Mouse (Mus musculus): ENCODE results near the gene Hmox2. TPM values are rescaled to one million over a fixed set of nuclear protein-coding genes. Genes with fewer than 3 reads are reported as not detected.
A peak's percentile ranks its signal among the peaks of the same experiment; 100 is the strongest.

Gene Hmox2
- polyA plus RNA-seq, 1 experiment from 2014 or later: 76.1 TPM

DNA sequence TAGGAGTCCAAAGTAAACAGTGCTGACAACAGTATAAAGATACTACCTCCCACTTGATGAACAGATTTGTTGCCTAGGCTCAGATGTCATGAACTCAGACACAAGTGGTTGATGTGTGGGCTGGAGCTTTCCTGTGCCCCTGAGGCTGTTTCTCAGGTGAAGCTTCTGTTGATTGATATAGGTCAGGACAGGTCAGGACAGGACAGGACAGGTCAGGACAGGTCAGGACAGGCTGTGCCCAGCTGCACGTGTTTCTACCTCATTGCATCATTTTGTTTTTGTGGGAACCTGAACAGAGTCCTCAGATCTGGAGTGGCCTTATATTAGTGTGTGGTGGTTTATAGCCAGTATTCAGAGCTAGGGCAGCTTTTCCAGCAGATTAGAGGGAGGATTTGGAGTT, 23.5 kb upstream of the Hmox2 start:
- Histone ChIP-seq H3K4me3 (no peak overlapping the region), H3K36me3 (peaks cover 100% of the 10 kb centered on the region), H3K9me3 (replicated peaks) (no peaks in the 10 kb centered on the region), H3K27ac (replicated peaks) (no peak overlapping the region), H3K27me3 (ENCODE audit: low read depth, poor library complexity, severe bottlenecking) (no peaks in the 10 kb centered on the region), H3K4me1 (no peaks in the 10 kb centered on the region)
- DNase-seq (ENCODE audit: low spot score): no peak
- 74% methylated on average over 1 of the region's 1 CpGs for WGBS

DNA sequence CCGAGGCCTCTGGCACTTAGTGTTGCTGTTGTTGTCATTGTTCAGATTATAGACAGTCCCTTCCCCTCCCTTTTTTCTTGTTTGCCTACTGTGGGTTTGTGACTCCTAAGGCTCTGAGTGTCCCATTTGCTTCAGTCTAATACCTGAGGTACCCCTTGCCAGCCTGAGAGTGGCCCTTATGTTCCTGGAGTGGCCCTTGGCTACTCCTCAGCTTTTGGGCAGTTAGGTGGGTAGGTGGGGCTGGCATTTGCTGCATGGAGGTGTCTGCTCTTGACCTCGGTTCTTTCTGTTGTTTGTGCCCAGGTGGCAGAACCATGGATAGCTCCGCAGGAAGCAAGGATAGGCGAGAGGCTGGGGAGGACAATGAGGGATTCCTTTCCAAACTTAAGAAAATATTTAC, 20.6 kb upstream of the Hmox2 start:
- DNase-seq (ENCODE audit: low spot score): no peak
- H3K4me3 ChIP-seq: no peak overlapping the region
- H3K27me3 ChIP-seq (ENCODE audit: low read depth, poor library complexity, severe bottlenecking): no peaks in the 10 kb centered on the region
- H3K4me1 ChIP-seq: no peaks in the 10 kb centered on the region
- H3K9me3 ChIP-seq (replicated peaks): no peaks in the 10 kb centered on the region
- H3K36me3 ChIP-seq: peaks cover 100% of the 10 kb centered on the region
- no peak overlapping the region for H3K27ac ChIP-seq (replicated peaks)
- 75% methylated on average over 4 of the region's 4 CpGs for WGBS

DNA sequence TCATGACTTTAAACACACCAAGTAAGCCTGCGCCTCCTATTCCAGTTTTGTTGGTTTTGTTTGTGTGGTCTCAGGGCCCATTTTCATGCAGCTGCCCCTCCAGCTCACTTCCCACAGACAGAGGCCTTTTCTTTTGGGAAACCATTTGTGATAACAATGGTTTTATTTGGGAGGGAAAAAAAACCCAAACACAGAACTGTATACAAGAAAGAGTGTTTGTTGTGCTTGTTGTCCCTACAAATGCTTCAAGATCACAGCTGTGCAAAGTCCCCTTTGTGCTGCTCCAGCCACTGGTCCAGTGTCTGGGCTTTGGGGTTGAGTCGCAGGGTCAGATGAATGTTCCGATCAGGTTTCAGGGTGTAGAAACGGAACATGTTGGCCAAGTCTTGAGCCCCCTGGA, 15.0 kb upstream of the Hmox2 start:
- H3K4me3 ChIP-seq: no peak overlapping the region
- H3K36me3 ChIP-seq: peaks cover 100% of the 10 kb centered on the region
- no peaks in the 10 kb centered on the region for H3K27me3 ChIP-seq (ENCODE audit: low read depth, poor library complexity, severe bottlenecking)
- no peak overlapping the region for H3K27ac ChIP-seq (replicated peaks)
- H3K9me3 ChIP-seq (replicated peaks): no peaks in the 10 kb centered on the region
- no peaks in the 10 kb centered on the region for H3K4me1 ChIP-seq
- DNase-seq (ENCODE audit: low spot score): no peak
- 95% methylated on average over 4 of the region's 4 CpGs for WGBS

DNA sequence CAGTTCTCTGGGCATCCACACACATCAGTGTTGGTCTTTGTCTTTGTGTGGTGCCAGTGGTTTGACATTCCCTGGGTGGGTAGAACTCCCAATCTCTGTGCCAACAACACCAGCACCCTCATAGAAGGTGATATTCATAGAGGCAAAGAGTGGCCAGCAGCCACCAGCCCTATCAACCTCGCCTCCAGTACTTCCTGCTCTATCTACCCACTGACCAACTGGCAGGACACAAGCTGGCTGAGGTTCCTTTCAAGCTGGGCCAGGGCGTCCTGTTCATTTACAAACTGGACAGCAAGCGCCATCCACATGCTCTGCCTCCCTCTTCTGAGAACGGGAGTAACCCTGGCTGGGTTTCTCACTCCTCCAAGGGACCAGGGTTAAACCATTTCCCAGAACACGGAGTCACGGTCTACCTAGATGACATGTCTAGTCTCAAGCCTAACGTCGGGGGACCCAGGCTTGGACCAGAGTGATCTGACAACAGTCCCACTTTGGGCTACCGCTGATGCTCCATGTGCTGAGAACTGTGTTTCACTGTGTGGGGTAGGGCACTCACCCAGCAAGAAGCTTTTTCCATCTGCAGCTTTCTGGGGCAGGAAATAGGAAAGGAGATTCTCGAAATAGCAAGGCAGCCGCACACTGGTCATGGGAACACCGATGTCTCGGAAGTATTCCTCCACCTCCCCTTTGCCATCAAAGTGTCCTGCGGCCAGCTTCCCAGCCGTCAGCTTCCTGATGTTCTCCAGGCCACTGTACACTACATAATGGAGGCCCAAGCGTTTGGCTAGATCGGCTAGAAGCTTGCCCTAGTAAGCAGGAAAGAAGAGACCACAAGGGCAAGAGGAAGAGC, 12.1 kb upstream of the Hmox2 start:
- H3K36me3 ChIP-seq: peaks cover 79% of the 10 kb centered on the region
- 93% methylated on average over 17 of the region's 17 CpGs for WGBS
- no peaks in the 10 kb centered on the region for H3K9me3 ChIP-seq (replicated peaks)
- peaks cover 10% of the 10 kb centered on the region for H3K4me1 ChIP-seq
- no peak overlapping the region for H3K4me3 ChIP-seq
- no peak for DNase-seq (ENCODE audit: low spot score)
- H3K27ac ChIP-seq (replicated peaks): no peak overlapping the region
- H3K27me3 ChIP-seq (ENCODE audit: low read depth, poor library complexity, severe bottlenecking): no peaks in the 10 kb centered on the region

DNA sequence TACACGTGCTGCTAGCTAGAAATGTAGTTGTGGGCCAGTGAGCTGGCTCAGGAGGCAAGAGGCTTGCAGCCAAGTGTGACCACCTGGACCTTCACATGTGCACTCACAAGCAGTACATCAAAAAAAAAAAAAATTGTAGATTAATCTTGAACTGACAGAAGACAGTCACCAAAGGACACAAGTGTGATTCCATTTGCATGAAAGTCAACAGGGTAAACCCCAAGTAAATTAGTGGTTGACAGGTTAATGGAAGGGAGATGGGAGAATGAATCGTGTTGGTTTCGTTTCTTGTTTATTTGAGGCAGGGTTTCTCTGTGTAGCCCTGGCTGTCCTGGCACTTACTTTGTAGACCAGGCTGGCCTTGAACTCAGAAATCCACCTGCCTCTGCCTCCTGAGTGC, 8.3 kb upstream of the Hmox2 start:
- peak overlapping the region; percentile 76 for H3K4me3 ChIP-seq
- H3K4me1 ChIP-seq: peaks cover 18% of the 10 kb centered on the region
- no peaks in the 10 kb centered on the region for H3K9me3 ChIP-seq (replicated peaks)
- no peak for DNase-seq (ENCODE audit: low spot score)
- peaks cover 42% of the 10 kb centered on the region for H3K36me3 ChIP-seq
- WGBS: 74% methylated on average over 3 of the region's 3 CpGs
- peak overlapping the region; percentile 99 for H3K27ac ChIP-seq (replicated peaks)
- no peaks in the 10 kb centered on the region for H3K27me3 ChIP-seq (ENCODE audit: low read depth, poor library complexity, severe bottlenecking)

DNA sequence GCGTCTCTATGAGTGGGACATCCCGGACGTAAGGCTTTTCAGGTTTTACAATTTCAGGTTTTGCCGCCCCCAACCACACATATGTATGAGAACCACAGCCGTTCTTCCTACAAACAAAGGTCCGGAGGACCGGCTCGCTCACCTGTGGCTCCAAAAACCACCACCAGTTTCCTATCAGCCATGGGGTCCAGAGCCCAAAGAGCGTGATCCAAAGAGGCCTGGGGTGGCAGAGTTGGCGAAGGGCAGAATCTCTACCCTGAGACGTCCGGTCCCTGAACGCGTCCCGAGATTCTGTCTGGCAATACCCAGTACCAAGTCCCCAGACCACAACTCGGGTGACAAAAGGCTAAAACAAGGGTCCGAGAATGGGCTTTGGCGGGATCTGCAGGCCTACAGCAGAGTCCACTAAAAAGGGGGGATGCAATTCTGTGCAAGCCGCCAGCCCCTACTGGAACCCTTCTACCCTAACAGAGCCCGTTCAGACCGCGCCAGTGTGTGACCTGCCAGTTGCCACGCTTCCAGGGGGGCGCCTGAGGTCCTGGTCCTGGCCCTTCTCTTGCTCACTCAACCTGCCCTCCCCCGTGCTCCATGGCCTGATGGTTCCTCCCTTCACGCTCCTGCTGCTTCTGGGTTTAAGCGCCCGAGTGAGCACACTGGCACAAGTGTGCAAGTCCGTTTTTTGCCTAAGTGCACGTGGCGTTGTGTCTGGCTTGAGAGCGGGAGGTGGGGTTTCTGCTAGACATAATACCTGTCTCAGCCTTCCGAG, 7.2 kb upstream of the Hmox2 start, which contains the start of gene Nmral1:
Gene Nmral1, minus strand, starts transcription at position 604 of the 766 bp plus-strand sequence.
- no peaks in the 10 kb centered on the region for H3K27me3 ChIP-seq (ENCODE audit: low read depth, poor library complexity, severe bottlenecking)

DNA sequence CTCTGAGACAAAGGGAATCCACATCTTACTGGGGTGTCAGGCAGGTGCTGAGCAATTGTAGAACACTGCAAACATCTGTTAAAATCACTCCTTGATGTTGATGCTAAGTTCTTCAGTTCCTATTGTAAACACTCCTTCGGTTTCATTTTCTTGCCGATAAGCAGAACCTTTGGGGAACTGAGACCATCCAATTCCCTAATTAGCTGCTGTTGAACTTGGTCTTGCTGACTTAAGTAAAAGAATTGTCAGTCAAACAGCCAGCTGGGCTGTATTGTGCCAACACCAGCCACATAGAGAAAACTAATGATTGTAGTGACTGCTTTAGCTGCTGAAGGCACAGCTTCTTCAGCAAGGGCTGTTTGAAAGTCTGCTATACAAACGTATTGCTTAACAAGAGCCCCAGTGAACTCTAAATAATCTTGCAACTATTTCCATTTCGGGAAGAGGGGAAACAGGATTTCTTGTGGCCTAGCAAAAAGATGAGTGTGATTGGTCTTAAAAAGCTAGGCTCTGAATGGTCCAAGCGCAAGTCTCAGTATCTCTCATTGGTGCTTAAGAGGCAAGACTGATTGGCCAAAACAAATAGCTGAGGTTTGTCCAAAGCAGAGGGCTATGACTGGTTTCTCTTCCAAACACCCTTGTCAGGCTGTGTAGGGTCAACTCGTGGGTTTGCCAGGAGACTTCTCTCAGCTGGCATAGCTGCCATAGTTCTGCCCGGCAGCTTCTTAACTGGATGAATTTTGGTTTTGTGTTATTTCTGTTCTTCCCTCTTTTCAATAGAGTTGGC, 3.8 kb upstream of the Hmox2 start:
- 88% methylated on average over 7 of the region's 7 CpGs for WGBS
- no peaks in the 10 kb centered on the region for H3K9me3 ChIP-seq (replicated peaks)
- H3K36me3 ChIP-seq: no peaks in the 10 kb centered on the region
- peaks cover 33% of the 10 kb centered on the region for H3K4me1 ChIP-seq
- H3K4me3 ChIP-seq: no peak overlapping the region
- no peak for DNase-seq (ENCODE audit: low spot score)
- H3K27ac ChIP-seq (replicated peaks): no peak overlapping the region
- H3K27me3 ChIP-seq (ENCODE audit: low read depth, poor library complexity, severe bottlenecking): 0 out of 2 replicates have a peak, but pooled peaks cover 4% of the 10 kb centered on the region

More for the DNA sequence above, 7.2 kb upstream of the Hmox2 start, which contains the start of gene Nmral1:
- Histone ChIP-seq H3K27ac (replicated peaks) (peak within 1 kb of the TSS; percentile 99), H3K4me3 (peak within 1 kb of the TSS; percentile 76), H3K36me3 (peaks cover 31% of the 10 kb centered on the region), H3K4me1 (peaks cover 18% of the 10 kb centered on the region), H3K9me3 (replicated peaks) (no peaks in the 10 kb centered on the region)
- 11% methylated on average over 33 of the region's 33 CpGs for WGBS
- peak; percentile 87 for DNase-seq (ENCODE audit: low spot score)

DNA sequence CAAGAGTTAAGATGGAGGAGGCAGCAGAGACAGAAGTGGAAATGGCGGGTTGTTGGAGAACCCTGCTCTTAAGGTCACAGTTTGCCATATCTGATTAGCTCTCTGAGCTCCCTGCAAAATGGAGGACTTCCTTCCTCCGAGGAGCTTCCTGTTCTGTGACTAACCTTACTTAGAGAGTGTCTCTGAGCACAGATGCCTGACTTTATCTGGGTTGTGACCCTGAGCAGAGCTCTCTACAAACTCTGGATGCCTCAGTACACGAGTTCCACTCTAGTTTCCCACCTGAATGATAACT, 3.3 kb upstream of the Hmox2 start:
- 78% methylated on average over 3 of the region's 3 CpGs for WGBS
- Histone ChIP-seq H3K36me3 (no peaks in the 10 kb centered on the region), H3K27me3 (ENCODE audit: low read depth, poor library complexity, severe bottlenecking) (0 out of 2 replicates have a peak, but pooled peaks cover 4% of the 10 kb centered on the region), H3K9me3 (replicated peaks) (no peaks in the 10 kb centered on the region), H3K4me3 (no peak overlapping the region), H3K4me1 (peaks cover 33% of the 10 kb centered on the region), H3K27ac (replicated peaks) (no peak overlapping the region)
- no peak for DNase-seq (ENCODE audit: low spot score)

DNA sequence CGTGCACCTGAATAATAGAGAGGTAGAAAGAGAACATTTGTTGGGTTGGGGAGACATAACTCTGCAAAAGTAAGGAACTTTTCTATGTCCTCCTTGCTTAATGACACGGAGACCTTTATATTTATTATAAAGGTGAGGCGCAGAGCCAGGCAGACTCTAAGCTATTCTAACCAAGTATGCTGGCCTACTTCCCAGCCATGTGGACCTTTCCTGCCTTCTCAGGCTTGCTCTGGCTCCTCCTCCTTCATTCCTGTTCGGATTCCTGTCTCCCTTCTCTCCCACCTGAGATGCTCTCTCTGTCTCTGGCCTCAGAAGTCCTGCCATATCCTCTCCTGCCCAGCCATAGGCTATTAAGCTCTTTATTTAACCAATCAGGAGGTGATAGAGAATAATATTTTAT, 895 bp upstream of the Hmox2 start:
- H3K4me3 ChIP-seq: 0 out of 2 replicates have a peak overlapping the region, but pooled peaks have one; percentile 71
- H3K27ac ChIP-seq (replicated peaks): no peak overlapping the region
- DNase-seq (ENCODE audit: low spot score): no peak
- 0 out of 2 replicates have a peak, but pooled peaks cover 4% of the 10 kb centered on the region for H3K27me3 ChIP-seq (ENCODE audit: low read depth, poor library complexity, severe bottlenecking)
- no peaks in the 10 kb centered on the region for H3K36me3 ChIP-seq
- no peaks in the 10 kb centered on the region for H3K9me3 ChIP-seq (replicated peaks)
- WGBS: 75% methylated on average over 4 of the region's 4 CpGs
- peaks cover 22% of the 10 kb centered on the region for H3K4me1 ChIP-seq

DNA sequence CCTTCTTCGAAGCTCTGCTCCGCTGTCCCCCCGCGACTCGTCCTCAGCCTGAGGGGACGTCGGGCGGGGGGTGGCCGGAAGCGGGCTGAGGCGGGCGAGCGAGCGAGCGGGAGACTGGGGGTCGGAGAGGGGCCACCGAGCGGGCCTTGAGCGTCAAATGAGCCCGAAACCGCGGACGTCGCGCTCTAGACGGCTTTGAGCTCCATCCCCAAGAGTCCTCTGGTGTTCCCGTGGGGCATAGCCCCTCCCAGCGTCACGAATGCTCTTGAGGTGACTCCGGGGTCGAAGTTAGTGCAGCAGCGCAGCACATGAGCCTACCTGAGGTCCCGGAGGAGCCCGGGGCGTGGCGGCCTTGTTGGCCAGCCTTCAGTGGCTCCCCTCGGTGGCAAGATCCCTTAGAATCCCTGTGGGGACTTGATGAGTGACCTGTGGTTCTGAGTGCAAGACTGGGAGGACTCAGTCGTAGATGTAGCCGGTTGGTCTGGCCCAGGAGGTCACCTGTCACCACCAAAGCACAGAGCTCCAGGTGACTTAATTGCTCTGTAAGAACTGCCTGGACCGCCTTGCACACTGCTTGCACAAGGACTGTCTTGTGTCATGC, 467 bp downstream of the Hmox2 start:
- WGBS: 2% methylated on average over 40 of the region's 40 CpGs
- H3K27ac ChIP-seq (replicated peaks): peak overlapping the region; percentile 88
- DNase-seq (ENCODE audit: low spot score): no peak
- 0 out of 2 replicates have a peak, but pooled peaks cover 4% of the 10 kb centered on the region for H3K27me3 ChIP-seq (ENCODE audit: low read depth, poor library complexity, severe bottlenecking)
- peak overlapping the region; percentile 71 for H3K4me3 ChIP-seq
- no peaks in the 10 kb centered on the region for H3K9me3 ChIP-seq (replicated peaks)
- peaks cover 22% of the 10 kb centered on the region for H3K4me1 ChIP-seq
- H3K36me3 ChIP-seq: peaks cover 3% of the 10 kb centered on the region; the same call in 1 of the 2 replicates

DNA sequence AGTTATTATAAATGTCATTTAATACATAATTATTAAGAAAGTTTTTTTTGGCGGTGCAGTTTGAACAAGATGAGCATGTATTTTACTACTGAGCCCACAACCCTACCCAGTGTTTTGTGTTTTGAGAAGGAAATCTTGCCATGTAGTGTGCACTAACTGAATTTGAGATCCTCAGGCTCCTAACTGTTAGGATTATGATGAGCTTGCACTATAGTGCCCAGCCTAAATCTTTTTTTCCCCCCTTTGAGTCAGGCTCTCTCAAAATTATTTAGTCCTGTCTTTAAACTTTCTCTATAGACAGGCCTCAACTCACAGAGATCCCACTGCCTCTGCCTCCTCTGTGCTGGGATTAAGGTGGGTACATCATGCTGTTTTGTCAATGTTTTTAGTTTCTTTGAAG, 1.4 kb downstream of the Hmox2 start:
- Histone ChIP-seq H3K27me3 (ENCODE audit: low read depth, poor library complexity, severe bottlenecking) (0 out of 2 replicates have a peak, but pooled peaks cover 4% of the 10 kb centered on the region), H3K27ac (replicated peaks) (no peak overlapping the region), H3K9me3 (replicated peaks) (no peaks in the 10 kb centered on the region), H3K36me3 (peaks cover 6% of the 10 kb centered on the region; the same call in 1 of the 2 replicates), H3K4me1 (peaks cover 22% of the 10 kb centered on the region), H3K4me3 (peak overlapping the region; percentile 71; the same call in 1 of the 2 replicates)
- no peak for DNase-seq (ENCODE audit: low spot score)
- WGBS: 97% methylated on average over 1 of the region's 1 CpGs

DNA sequence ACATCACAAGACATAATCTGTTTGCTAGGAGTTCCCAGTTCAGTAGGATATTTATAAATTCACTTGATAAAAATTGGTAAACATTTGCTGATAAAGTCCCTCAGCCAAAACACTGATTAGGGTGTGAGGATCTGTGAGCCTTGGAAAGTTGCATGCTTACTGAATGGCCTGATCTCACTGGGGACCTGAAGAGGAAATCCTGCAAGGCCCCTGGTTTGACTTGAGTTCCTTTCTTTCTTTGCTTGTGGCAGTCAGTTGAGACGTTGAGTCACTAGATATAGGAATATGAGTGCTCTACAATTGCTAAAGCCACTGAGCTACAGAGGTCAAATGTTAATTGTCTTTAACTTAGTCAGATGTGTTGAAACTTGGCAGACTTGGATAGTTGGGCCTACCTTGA, 1.8 kb downstream of the Hmox2 start:
- no peak overlapping the region for H3K27ac ChIP-seq (replicated peaks)
- peaks cover 22% of the 10 kb centered on the region for H3K4me1 ChIP-seq
- WGBS: 93% methylated on average over 1 of the region's 1 CpGs
- H3K4me3 ChIP-seq: no peak overlapping the region
- peaks cover 6% of the 10 kb centered on the region; the same call in 1 of the 2 replicates for H3K36me3 ChIP-seq
- no peak for DNase-seq (ENCODE audit: low spot score)
- H3K9me3 ChIP-seq (replicated peaks): no peaks in the 10 kb centered on the region
- H3K27me3 ChIP-seq (ENCODE audit: low read depth, poor library complexity, severe bottlenecking): 0 out of 2 replicates have a peak, but pooled peaks cover 4% of the 10 kb centered on the region
